Mouse (Mus musculus) liver, postnatal 0 days (tissue): ENCODE measurements around the gene C1qtnf9.

ENCODE experiments used
- CTCF ChIP-seq: sonication (generic); IDR thresholded peaks from 2 replicates; pipeline ENCODE4 v1.5.1; 2016; ENCODE audit warnings: antibody characterized with exemption, low read depth
- EP300 ChIP-seq: IDR thresholded peaks from 2 replicates; pipeline ENCODE4 v1.6.1; 2016; ENCODE audit warnings: antibody characterized with exemption, low read depth, mild to moderate bottlenecking

- TF ChIP-seq CTCF (no peak), EP300 (no peak)
Measured at GRCm38 (mm10) chr14:60776521-60776920, 8.6 kb downstream of the C1qtnf9 start.
